Mouse (Mus musculus) forebrain, embryonic 12.5 days (tissue): ENCODE results near the gene Sirt5. TPM values are rescaled to one million over a fixed set of nuclear protein-coding genes. Genes with fewer than 3 reads are reported as not detected.
A peak's percentile ranks its signal among the peaks of the same experiment; 100 is the strongest.

Experiments
- ATAC-seq: fragments of 200-750 bp; cut with Nextera tagmentation; 2 replicates; pipeline ENCODE4 v1.8.0; 2017; ENCODE audit warnings: moderate TSS enrichment; ENCODE audit not compliant: low FRiP score
- H3K27ac ChIP-seq: fragments of 300-500 bp; sonication (generic); 2 replicates; pipeline ENCODE4 v1.5.1; 2016; ENCODE audit warnings: mild to moderate bottlenecking
- H3K27me3 ChIP-seq: fragments of 300-500 bp; sonication (generic); 2 replicates; pipeline ENCODE4 v1.6.1; 2016; ENCODE audit warnings: mild to moderate bottlenecking
- H3K36me3 ChIP-seq: fragments of 300-500 bp; sonication (generic); replicated peaks from 2 replicates; pipeline ENCODE4 v1.6.1; 2016; ENCODE audit warnings: mild to moderate bottlenecking
- H3K4me1 ChIP-seq: fragments of 300-500 bp; sonication (generic); 2 replicates; pipeline ENCODE4 v1.6.1; 2016
- H3K4me2 ChIP-seq: fragments of 300-500 bp; sonication (generic); 2 replicates; pipeline ENCODE4 v1.6.1; 2016; ENCODE audit warnings: mild to moderate bottlenecking, moderate library complexity
- H3K4me3 ChIP-seq: fragments of 300-500 bp; sonication (generic); replicated peaks from 2 replicates; pipeline ENCODE4 v1.5.1; 2016; ENCODE audit warnings: mild to moderate bottlenecking
- H3K9ac ChIP-seq: fragments of 300-500 bp; sonication (generic); 2 replicates; pipeline ENCODE4 v1.6.1; 2016; ENCODE audit warnings: mild to moderate bottlenecking
- H3K9me3 ChIP-seq: fragments of 300-500 bp; sonication (generic); 2 replicates; pipeline ENCODE4 v1.6.1; 2016
- WGBS: fragments of 180-500 bp; shearing (Covaris S2); methylation state at CpG from one replicate; pipeline ENCODE4 v1.1.7; 2016; 5-methylcytosine and 5-hydroxymethylcytosine counted together
- polyA plus RNA-seq: library from polyadenylated mRNA; unstranded; fragments of >200 nt; fragmentation: Nextera tagmentation; extraction: Ambion mirVana; gene quantifications from 2 replicates; pipeline ENCODE4 v1.2.1, GENCODE M21; 2016

Sirt5 gene
- polyA plus RNA-seq, 1 experiment from 2014 or later, result 43.2 TPM

DNA sequence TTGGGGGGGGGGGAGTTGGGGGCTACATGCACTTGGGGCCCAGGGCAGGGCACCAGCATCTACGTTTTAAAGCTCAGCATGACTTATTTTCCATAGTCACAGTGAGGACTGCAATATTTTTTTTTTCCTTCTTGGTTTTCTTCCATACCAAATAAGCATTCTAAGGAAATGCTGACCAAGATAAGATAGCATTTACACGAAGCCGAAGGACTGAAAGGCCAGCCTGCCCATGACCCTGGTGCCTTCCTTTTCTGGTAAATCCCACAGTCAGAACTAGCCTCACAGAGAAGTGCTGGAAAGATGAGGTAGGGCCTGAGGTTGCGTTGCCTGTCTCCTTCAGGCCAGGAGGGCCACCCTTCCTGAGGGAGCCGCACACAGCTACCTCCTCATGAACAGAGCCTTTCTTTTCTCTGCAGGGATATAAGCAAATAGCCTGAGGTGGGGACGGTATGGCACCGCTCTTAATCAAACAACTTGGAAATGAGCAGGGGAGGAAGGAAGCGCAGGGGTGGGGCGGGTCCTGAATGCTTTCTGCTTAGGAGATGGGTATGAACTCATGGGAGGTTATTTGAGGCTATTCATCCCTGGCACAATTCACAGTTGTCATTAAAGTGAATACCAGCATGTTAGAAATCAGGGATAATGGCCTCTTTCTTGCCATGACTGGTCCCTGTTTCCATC lies 14.7 kb upstream of the Sirt5 start:
- Histone ChIP-seq H3K36me3 (no peaks in the 10 kb centered on the region), H3K4me1 (no peaks in the 10 kb centered on the region), H3K4me3 (no peak overlapping the region), H3K27me3 (no peaks in the 10 kb centered on the region), H3K9me3 (no peaks in the 10 kb centered on the region), H3K4me2 (no peak overlapping the region), H3K27ac (no peak overlapping the region), H3K9ac (no peak overlapping the region)
- 82% methylated on average over 8 of the region's 9 CpGs for WGBS
- no peak for ATAC-seq

DNA sequence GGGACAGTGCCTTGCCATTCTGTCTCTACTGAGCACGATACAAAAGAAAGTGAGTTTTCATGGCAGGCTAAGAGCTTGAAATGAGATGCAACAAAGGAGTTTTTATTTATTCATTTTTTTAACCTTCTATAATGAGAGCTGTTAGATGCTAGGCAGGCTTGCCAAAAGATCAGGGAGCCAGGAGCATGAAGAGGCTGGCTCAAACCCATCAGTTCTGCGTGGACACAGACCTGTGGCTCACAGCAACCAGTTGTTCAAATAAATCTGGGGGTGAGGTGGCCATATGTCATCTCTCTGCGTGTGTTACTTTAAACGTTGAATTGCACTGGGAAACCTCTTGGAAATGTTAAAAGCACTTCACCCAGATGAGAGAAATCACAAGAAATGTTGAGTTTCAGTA lies 11.9 kb upstream of the Sirt5 start:
- Histone ChIP-seq H3K9ac (no peak overlapping the region), H3K27ac (no peak overlapping the region), H3K4me1 (no peaks in the 10 kb centered on the region), H3K9me3 (no peaks in the 10 kb centered on the region), H3K36me3 (no peaks in the 10 kb centered on the region), H3K4me3 (no peak overlapping the region), H3K4me2 (no peak overlapping the region), H3K27me3 (no peaks in the 10 kb centered on the region)
- 75% methylated on average over 4 of the region's 4 CpGs for WGBS
- ATAC-seq, result no peak

DNA sequence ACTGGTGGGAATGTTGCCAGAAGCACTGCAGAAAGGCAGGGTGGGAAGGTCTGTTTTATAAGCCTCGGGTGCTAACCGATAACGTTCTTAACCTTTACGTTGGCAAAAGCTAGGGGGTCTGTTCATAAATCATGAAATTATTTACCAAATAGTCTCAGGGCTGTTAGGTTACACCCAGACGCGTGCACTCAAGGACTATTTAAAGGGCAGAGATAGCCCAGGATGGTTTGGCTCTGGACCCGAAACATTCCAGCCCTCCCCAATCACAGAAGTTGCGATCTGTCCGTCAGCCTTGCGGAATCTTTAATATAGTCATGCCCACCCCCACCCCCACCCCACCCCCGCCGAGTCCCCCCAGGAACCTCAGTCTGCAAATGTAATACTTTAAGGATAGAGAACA lies 10.9 kb upstream of the Sirt5 start:
- WGBS, result 83% methylated on average over 12 of the region's 12 CpGs

DNA sequence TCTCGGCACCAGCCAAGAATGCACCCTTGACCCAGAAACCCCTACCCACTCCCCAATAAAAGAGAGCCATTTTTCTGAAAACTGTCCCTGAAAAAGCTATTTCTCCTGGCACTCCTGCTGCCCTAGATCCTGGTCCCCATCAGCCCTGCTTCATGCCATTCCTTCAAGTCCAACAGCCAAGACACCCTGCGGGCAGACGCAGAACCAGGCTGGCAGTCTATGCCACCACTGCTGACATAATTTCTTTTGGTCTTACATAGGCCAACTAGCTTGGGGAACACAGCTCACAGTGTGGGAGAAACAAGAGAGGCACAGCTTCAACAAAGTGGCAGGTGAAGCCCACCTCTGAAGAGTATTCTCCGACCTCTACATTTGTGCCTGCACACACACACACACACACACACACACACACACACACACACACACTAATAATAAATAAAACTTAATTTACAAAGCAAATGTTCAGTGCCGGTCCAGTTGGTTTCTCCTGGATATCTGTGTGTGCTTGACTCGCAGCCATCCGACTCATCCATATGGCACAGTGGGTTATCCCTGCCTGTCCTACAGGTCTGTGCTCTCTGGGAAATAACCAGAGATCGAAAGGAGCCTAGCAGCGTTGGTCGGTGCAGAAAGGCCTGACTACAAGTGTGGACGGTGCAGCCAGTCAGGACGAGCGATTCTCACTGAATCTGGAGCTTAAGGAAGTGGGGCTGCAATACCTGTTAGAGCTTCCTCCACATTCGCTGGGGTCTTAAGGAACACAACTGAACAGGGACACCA lies 8.8 kb upstream of the Sirt5 start:
- no peak overlapping the region for H3K4me2 ChIP-seq

More for the DNA sequence above, 10.9 kb upstream of the Sirt5 start:
- Histone ChIP-seq H3K4me1 (peaks cover 4% of the 10 kb centered on the region), H3K9me3 (no peaks in the 10 kb centered on the region), H3K4me3 (no peak overlapping the region), H3K9ac (no peak overlapping the region), H3K4me2 (no peak overlapping the region), H3K27ac (no peak overlapping the region), H3K27me3 (no peaks in the 10 kb centered on the region), H3K36me3 (no peaks in the 10 kb centered on the region)
- no peak for ATAC-seq

DNA sequence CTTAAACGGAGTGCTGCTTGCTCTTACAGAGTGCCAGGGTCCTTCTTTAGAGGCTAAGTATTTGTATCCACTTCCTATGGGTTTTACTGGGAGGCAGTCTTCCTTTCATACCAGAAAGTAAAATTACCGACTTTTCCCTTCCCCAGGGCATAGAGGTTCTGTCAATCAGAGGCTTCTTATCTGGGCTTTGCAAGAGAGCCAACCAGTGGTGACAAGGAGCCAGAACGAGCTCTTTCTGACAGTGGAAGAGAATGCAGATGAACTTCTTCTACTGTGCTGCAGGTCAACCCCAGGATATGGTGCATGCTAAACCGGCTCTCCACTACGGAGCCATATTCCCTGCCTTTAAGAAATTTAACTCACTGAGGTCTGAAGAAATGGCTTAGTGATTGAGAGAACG lies 4.8 kb upstream of the Sirt5 start:
- WGBS, result 72% methylated on average over 6 of the region's 6 CpGs
- no peaks in the 10 kb centered on the region for H3K27me3 ChIP-seq
- no peak overlapping the region for H3K9ac ChIP-seq
- no peak for ATAC-seq
- peaks cover 10% of the 10 kb centered on the region for H3K4me1 ChIP-seq
- H3K9me3 ChIP-seq, result no peaks in the 10 kb centered on the region
- no peak overlapping the region for H3K27ac ChIP-seq
- no peaks in the 10 kb centered on the region for H3K36me3 ChIP-seq
- H3K4me2 ChIP-seq, result no peak overlapping the region
- H3K4me3 ChIP-seq, result no peak overlapping the region

More for the DNA sequence above, 8.8 kb upstream of the Sirt5 start:
- Histone ChIP-seq H3K4me3 (no peak overlapping the region), H3K27me3 (no peaks in the 10 kb centered on the region), H3K27ac (no peak overlapping the region), H3K9ac (no peak overlapping the region), H3K36me3 (no peaks in the 10 kb centered on the region), H3K4me1 (peaks cover 4% of the 10 kb centered on the region), H3K9me3 (no peaks in the 10 kb centered on the region)
- 89% methylated on average over 14 of the region's 14 CpGs for WGBS
- ATAC-seq, result no peak

DNA sequence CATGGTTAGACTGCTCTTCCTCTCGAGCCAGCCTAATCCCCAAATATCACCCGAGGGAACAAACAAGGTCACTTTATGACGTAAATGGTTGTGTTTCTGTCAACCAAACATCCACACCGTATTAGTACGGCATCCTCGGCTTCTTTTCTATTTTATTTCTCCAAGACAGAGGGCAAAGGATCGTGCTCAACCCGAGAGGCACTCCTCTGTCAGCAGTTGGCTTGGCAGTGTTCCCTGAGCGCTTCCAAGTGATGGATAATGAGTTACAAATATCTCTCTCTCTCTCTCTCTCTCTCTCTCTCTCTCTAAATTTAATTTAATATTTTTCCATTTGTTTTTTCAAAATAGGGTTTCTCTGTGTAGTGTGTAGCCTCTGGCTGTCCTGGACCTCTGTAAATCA lies 2.9 kb upstream of the Sirt5 start:
- no peak for ATAC-seq
- Histone ChIP-seq H3K27me3 (no peaks in the 10 kb centered on the region), H3K9ac (no peak overlapping the region), H3K4me2 (no peak overlapping the region), H3K36me3 (no peaks in the 10 kb centered on the region), H3K4me1 (peaks cover 16% of the 10 kb centered on the region), H3K27ac (no peak overlapping the region), H3K4me3 (no peak overlapping the region), H3K9me3 (no peaks in the 10 kb centered on the region)
- WGBS, result 87% methylated on average over 9 of the region's 9 CpGs

DNA sequence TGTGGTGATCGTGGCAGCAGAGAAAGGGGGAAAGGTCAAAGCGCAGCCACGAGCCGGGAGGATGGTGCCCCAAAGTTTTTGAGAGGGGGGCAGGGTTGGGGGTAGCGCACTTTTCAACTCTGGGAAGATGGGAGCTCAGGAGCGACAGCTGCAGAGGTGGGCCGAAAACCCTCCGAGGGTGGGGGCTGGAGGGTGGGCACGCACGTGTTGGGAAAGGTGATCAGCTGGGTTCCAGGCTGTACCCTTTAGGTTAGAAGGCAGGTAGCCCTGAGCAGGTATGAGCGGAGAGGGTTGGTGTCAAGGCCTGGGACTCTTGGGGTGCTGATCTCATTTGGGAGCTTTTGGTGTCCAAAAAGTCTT lies 509 bp downstream of the Sirt5 start:
- no peaks in the 10 kb centered on the region for H3K9me3 ChIP-seq
- H3K36me3 ChIP-seq, result peaks cover 2% of the 10 kb centered on the region; the same call in 1 of the 2 replicates
- peak overlapping the region; percentile 56 for H3K4me3 ChIP-seq
- H3K27me3 ChIP-seq, result no peaks in the 10 kb centered on the region
- peak overlapping the region; percentile 81 for H3K4me2 ChIP-seq
- 9% methylated on average over 11 of the region's 11 CpGs for WGBS
- H3K4me1 ChIP-seq, result peaks cover 12% of the 10 kb centered on the region
- H3K9ac ChIP-seq, result peak overlapping the region; percentile 73
- H3K27ac ChIP-seq, result peak overlapping the region; percentile 70
- peak; percentile 39; the same call in 1 of the 2 replicates for ATAC-seq

DNA sequence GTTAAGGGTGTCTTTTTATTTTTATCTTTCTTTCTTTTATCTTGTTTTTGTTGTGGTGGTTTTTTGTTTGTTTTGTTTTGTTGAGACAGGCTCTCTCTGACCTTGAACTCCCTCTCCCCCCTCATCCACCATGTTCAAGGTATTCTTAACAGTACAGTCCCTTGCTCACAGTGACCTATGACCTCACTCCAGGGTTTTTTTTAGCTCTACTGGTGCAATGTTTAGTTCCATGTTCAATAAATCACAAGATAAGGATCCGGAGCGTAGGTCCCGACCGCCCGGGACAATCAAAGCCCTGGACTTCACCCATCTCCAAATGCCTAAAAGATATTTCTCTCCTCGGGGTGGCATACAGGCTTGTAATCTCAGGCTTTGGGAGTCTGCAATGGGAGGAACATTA lies 4.8 kb downstream of the Sirt5 start:
- no peak overlapping the region for H3K4me3 ChIP-seq
- peaks cover 7% of the 10 kb centered on the region for H3K4me1 ChIP-seq
- H3K9me3 ChIP-seq, result peaks cover 3% of the 10 kb centered on the region; the same call in 1 of the 2 replicates
- H3K9ac ChIP-seq, result no peak overlapping the region
- H3K27me3 ChIP-seq, result no peaks in the 10 kb centered on the region
- H3K27ac ChIP-seq, result no peak overlapping the region
- H3K4me2 ChIP-seq, result no peak overlapping the region
- ATAC-seq, result no peak
- H3K36me3 ChIP-seq, result peaks cover 33% of the 10 kb centered on the region
- WGBS, result 95% methylated on average over 6 of the region's 6 CpGs

DNA sequence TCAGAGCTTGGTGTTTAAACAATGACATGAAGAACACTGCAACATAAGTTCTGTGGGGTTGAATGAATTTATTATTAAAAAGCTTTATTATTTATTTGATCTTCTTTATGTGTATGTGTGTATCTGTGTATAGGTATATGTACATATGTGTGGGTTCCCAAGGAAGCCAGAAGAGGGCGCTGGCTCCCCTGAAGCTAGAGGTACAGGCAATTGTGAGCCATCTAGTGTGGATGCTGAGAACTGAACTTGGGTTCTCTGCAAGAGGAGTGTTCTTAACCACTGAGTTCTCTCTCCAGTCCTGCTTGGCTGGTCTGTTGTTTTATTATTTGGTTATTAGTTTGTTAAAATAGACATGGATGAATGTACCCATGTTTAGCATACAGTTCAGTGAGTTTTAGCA lies 7.6 kb downstream of the Sirt5 start:
- no peak for ATAC-seq
- H3K4me3 ChIP-seq, result no peak overlapping the region
- peaks cover 48% of the 10 kb centered on the region for H3K36me3 ChIP-seq
- H3K9me3 ChIP-seq, result peaks cover 3% of the 10 kb centered on the region; the same call in 1 of the 2 replicates
- no peak overlapping the region for H3K9ac ChIP-seq
- WGBS, result 90% methylated on average over 1 of the region's 1 CpGs
- no peaks in the 10 kb centered on the region for H3K27me3 ChIP-seq
- no peaks in the 10 kb centered on the region for H3K4me1 ChIP-seq
- H3K4me2 ChIP-seq, result no peak overlapping the region
- no peak overlapping the region for H3K27ac ChIP-seq

DNA sequence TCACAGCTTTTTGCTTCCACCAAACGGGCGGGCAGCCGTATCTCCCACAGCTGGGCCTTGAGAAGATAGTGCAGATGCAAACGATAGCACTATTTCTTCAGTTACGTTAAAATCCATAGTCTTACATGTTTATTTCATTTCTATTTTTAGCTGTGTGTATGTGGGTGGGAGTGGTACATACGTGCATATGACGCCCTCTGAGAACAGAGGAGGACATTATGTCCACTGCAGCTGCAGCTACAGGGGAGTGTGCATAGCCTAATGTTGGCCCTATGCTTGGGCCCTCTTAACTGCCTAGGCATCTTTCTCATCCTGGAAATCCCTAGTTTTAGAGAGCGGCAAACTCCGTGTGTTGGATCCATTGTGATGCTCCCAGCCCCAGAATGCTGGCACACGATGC lies 8.9 kb downstream of the Sirt5 start:
- no peak overlapping the region for H3K27ac ChIP-seq
- H3K4me2 ChIP-seq, result no peak overlapping the region
- no peaks in the 10 kb centered on the region for H3K27me3 ChIP-seq
- H3K36me3 ChIP-seq, result peaks cover 54% of the 10 kb centered on the region
- peaks cover 3% of the 10 kb centered on the region; the same call in 1 of the 2 replicates for H3K9me3 ChIP-seq
- no peak for ATAC-seq
- H3K4me3 ChIP-seq, result no peak overlapping the region
- no peaks in the 10 kb centered on the region for H3K4me1 ChIP-seq
- WGBS, result 86% methylated on average over 10 of the region's 10 CpGs
- no peak overlapping the region for H3K9ac ChIP-seq

DNA sequence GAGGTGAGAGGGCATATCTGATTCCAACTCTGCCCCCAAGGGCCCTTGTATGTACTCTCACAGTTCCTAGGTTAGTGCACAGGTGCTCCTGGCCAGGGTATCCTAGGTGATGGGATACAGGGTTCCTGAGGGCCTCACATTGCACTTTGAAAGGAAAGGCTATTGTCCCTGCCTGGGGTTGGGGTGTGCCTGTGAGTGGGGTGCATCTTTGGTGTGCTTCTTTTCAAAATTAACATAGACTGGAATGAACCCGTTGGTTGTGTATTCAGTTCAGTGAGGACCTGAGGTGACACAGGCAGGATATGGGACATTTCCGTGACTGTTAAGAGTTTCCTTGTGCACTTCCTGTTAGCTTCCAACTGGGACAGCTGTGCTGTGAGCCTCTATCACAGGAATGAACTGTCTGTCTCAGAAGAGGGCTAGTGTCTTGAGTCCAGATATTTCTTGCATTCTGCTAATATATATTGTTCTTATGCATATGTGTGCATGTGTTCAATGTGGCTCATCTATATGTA lies 9.7 kb downstream of the Sirt5 start:
- Histone ChIP-seq H3K4me3 (no peak overlapping the region), H3K27me3 (no peaks in the 10 kb centered on the region), H3K4me2 (no peak overlapping the region), H3K36me3 (peaks cover 54% of the 10 kb centered on the region), H3K4me1 (no peaks in the 10 kb centered on the region), H3K9ac (no peak overlapping the region), H3K27ac (no peak overlapping the region), H3K9me3 (peaks cover 3% of the 10 kb centered on the region; the same call in 1 of the 2 replicates)
- no peak for ATAC-seq
- 73% methylated on average over 2 of the region's 2 CpGs for WGBS

DNA sequence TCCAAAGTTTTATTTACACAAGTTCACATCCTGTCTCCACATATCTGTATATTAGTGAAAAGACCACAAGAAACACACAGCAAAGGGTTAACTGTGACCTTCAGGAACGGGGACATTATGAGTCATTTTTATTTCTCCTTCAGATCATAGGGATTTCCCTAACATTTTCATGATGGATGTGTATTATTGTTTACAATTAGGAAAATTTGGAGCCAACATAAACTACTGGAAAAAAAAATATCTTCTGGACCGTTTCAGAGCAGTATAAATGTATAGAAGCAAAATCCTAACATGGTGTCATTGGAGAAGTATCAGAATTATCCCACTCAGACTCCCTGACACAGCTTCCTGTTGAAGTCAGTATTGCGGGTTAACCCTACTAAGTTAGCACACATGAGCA lies 14.7 kb downstream of the Sirt5 start:
- Histone ChIP-seq H3K27me3 (no peaks in the 10 kb centered on the region), H3K9me3 (no peaks in the 10 kb centered on the region), H3K4me2 (no peak overlapping the region), H3K9ac (no peak overlapping the region), H3K4me1 (no peaks in the 10 kb centered on the region), H3K4me3 (no peak overlapping the region), H3K36me3 (peaks cover 21% of the 10 kb centered on the region), H3K27ac (no peak overlapping the region)
- no peak for ATAC-seq
- 92% methylated on average over 3 of the region's 3 CpGs for WGBS
